Mouse (Mus musculus) CH12.LX (cell line): ENCODE data around the gene Ildr1. TPM values are rescaled to one million over a fixed set of nuclear protein-coding genes. Genes with fewer than 3 reads are reported as not detected.

Experiments
- DNase-seq: peaks from one replicate; pipeline ENCODE4 v3.0.0-alpha.2; 2013; ENCODE audit errors: extremely low read depth
- H3K27ac ChIP-seq: 2 replicates; pipeline ENCODE4 v1.5.1; 2012; ENCODE audit warnings: low read depth, mild to moderate bottlenecking, control low read depth, moderate library complexity; ENCODE audit not compliant: insufficient read depth
- H3K27me3 ChIP-seq: replicated peaks from 2 replicates; pipeline ENCODE3; 2012; ENCODE audit warnings: inconsistent platforms
- H3K36me3 ChIP-seq, 2 experiments: replicated peaks in 1 of 2; 2 replicates each; pipeline versions ENCODE3 to v1.6.1; 2012; ENCODE audit warnings: inconsistent platforms in 1 of 2, low read length in 1 of 2, mild to moderate bottlenecking in 1 of 2, mixed read lengths in 1 of 2, moderate library complexity in 1 of 2; ENCODE audit not compliant: control insufficient read depth in 1 of 2, insufficient read depth in 1 of 2
- H3K4me1 ChIP-seq, 2 experiments: 2 replicates each; pipeline ENCODE4 v1.6.1; 2012; ENCODE audit warnings: inconsistent platforms in 1 of 2, moderate library complexity in 1 of 2; ENCODE audit not compliant: insufficient read depth in 2 of 2, control insufficient read depth in 1 of 2
- H3K4me2 ChIP-seq: 2 replicates; pipeline ENCODE4 v1.6.1; 2012; ENCODE audit warnings: low read depth, mild to moderate bottlenecking, control low read depth; ENCODE audit not compliant: poor library complexity, insufficient read depth, severe bottlenecking
- H3K4me3 ChIP-seq, 3 experiments: fragments of 150-350 bp in 1 of 3; sonication (generic) in 1 of 3; replicated peaks in 1 of 3; 2 replicates each; pipeline versions ENCODE3 to v1.5.1; 2011 to 2012; ENCODE audit warnings: low read depth in 2 of 3, low read length in 2 of 3, mild to moderate bottlenecking in 2 of 3, moderate library complexity in 2 of 3, control low read depth in 1 of 3, improper control_type of control experiment in 1 of 3, inconsistent platforms in 1 of 3, mixed read lengths in 1 of 3; ENCODE audit not compliant: poor library complexity in 1 of 3
- H3K79me2 ChIP-seq: replicated peaks from 2 replicates; pipeline ENCODE4 v1.6.1; 2012; ENCODE audit warnings: mild to moderate bottlenecking, moderate library complexity; ENCODE audit not compliant: control insufficient read depth, poor library complexity, insufficient read depth, severe bottlenecking; ENCODE audit errors: extremely low read depth
- H3K9ac ChIP-seq: 2 replicates; pipeline ENCODE4 v1.6.1; 2012; ENCODE audit warnings: low read depth, mild to moderate bottlenecking, control low read depth, moderate library complexity; ENCODE audit not compliant: insufficient read depth
- H3K9me3 ChIP-seq: replicated peaks from 2 replicates; pipeline ENCODE3; 2012; ENCODE audit warnings: low read length, inconsistent platforms, mixed read lengths
- CHD2 ChIP-seq: IDR thresholded peaks from 2 replicates; pipeline ENCODE4 v1.6.1; 2011; ENCODE audit warnings: low read length, improper control_type of control experiment
- ELF1 ChIP-seq: IDR thresholded peaks from 2 replicates; pipeline ENCODE4 v1.6.1; 2014; ENCODE audit warnings: low read depth, mild to moderate bottlenecking, inconsistent platforms, low read length, improper control_type of control experiment
- ETS1 ChIP-seq: conservative IDR thresholded peaks from 2 replicates; pipeline ENCODE4 v1.6.1; 2012; ENCODE audit warnings: low read depth, mild to moderate bottlenecking, inconsistent platforms, low read length, improper control_type of control experiment, moderate library complexity
- IRF4 ChIP-seq: IDR thresholded peaks from 2 replicates; pipeline ENCODE4 v1.6.1; 2014; ENCODE audit warnings: low read depth, mild to moderate bottlenecking, inconsistent platforms, low read length, improper control_type of control experiment
- KAT2A ChIP-seq: IDR thresholded peaks from 2 replicates; pipeline ENCODE4 v1.6.1; 2012; ENCODE audit warnings: low read length, improper control_type of control experiment, inconsistent platforms; ENCODE audit not compliant: insufficient replicate concordance
- MAFK ChIP-seq: IDR thresholded peaks from 2 replicates; pipeline ENCODE4 v1.6.1; 2011; ENCODE audit warnings: low read length, improper control_type of control experiment; ENCODE audit not compliant: insufficient replicate concordance
- MAX ChIP-seq: IDR thresholded peaks from 2 replicates; pipeline ENCODE4 v1.6.1; 2011; ENCODE audit warnings: low read length, improper control_type of control experiment
- MAZ ChIP-seq: IDR thresholded peaks from 2 replicates; pipeline ENCODE4 v1.6.1; 2012; ENCODE audit warnings: low read depth, mild to moderate bottlenecking, inconsistent platforms, low read length, improper control_type of control experiment, moderate library complexity
- MYC ChIP-seq: IDR thresholded peaks from 2 replicates; pipeline ENCODE4 v1.6.1; 2011; ENCODE audit warnings: low read depth, mild to moderate bottlenecking, improper control_type of control experiment, low read length
- NELFE ChIP-seq: IDR thresholded peaks from 2 replicates; pipeline ENCODE4 v1.6.1; 2011; ENCODE audit warnings: low read depth, low read length, improper control_type of control experiment
- PAX5 ChIP-seq: IDR thresholded peaks from 2 replicates; pipeline ENCODE4 v1.6.1; 2012; ENCODE audit warnings: low read length, inconsistent platforms, mixed read lengths
- POLR2A ChIP-seq: IDR thresholded peaks from 2 replicates; pipeline ENCODE4 v1.6.1; 2011; ENCODE audit warnings: low read depth, mild to moderate bottlenecking, improper control_type of control experiment, low read length
- POLR2AphosphoS2 ChIP-seq: IDR thresholded peaks from 2 replicates; pipeline ENCODE4 v1.6.1; 2011; ENCODE audit warnings: low read depth, low read length, improper control_type of control experiment
- USF1 ChIP-seq: IDR thresholded peaks from 2 replicates; pipeline ENCODE4 v1.6.1; 2014; ENCODE audit warnings: low read depth, mild to moderate bottlenecking, inconsistent platforms, low read length, improper control_type of control experiment
- ZKSCAN1 ChIP-seq: IDR thresholded peaks from 2 replicates; pipeline ENCODE4 v1.6.1; 2012; ENCODE audit warnings: low read depth, inconsistent platforms, low read length, improper control_type of control experiment, borderline replicate concordance
- dilution Hi-C: fragments of 300-500 bp; cut with MboI; formaldehyde crosslinking; loops from 2 replicates; pipeline ENCODE4 v1.14.3; 2020; ENCODE audit warnings: low sequenced_read_pairs; ENCODE audit not compliant: extremely low pct_unique_long_range_greater_than_20kb, extremely low pct_ligation_motif_present
- in situ Hi-C: fragments of 300-500 bp; cut with MboI; formaldehyde crosslinking; loops from 3 replicates; pipeline ENCODE4 v1.14.3; 2019; ENCODE audit warnings: low sequenced_read_pairs, low pct_ligation_motif_present, low pct_unique_long_range_greater_than_20kb, mixed read lengths
- polyA plus RNA-seq: library from polyadenylated mRNA; unstranded; fragments of >175 nt; gene quantifications from 2 replicates; pipeline ENCODE4 v1.2.1, GENCODE M21; 2012; ENCODE audit warnings: low read depth; ENCODE audit not compliant: insufficient read length
- total RNA-seq, 2 experiments: library from RNA; depleted of rRNA; stranded (reverse); fragments of 300-350 nt in 1 of 2; fragments of >200 nt in 1 of 2; gene quantifications; 2 replicates each; pipeline ENCODE4 v1.2.3; 2012 to 2014

Ildr1 gene
- total and polyA plus RNA-seq, 3 experiments, result 0.34 to 0.81 (median 0.76) TPM

DNA sequence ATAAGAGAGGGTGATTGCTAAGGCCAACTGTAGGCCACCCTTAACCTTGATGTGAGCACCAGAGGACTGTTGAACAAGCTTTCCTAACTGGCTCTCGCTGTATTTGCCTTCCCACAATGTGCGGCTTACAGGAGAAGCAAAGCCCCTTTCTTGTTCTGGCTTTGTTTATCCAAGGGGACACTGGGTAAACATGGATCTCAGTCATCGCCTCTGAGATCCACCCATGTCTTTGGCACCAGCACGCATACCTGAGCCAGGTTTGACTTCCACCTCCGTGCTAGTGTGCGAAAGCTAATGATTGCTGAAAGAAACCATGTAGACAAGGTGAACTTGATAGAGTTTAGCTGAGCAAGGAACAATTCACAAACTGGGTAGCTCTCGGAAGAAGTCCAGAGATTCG, 49.8 kb downstream of the Ildr1 start:
- in situ Hi-C loops, result no loop called here
- no peak for TF ChIP-seq ELF1
- no peak for TF ChIP-seq MAX
- TF ChIP-seq POLR2A, result no peak
- H3K4me2 ChIP-seq, result no peak overlapping the region

DNA sequence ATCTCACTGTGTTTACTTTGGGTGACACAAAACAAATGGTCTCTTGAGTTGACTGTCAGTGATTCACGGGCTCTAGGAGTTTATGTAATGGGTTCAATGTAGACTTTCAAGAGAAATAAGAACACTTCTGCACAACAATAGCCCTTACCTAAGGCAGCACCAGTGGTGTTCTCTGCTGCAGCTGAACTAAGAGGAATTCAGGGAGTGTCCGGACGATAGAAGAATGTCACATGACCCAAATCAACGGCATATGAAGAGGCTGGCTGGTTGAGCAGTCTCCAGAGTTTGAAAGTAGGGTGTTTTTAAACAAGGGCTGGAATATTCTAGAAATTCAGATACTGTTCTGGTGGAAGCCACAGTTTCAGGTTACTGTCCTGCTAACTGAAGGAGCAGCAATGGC, 53.3 kb downstream of the Ildr1 start:
- Histone ChIP-seq H3K27me3 (no peaks in the 10 kb centered on the region), H3K9ac (no peak overlapping the region), H3K4me2 (no peak overlapping the region), H3K36me3 (peaks cover 14 to 23% of the 10 kb centered on the region in 2 experiments), H3K27ac (no peak overlapping the region), H3K4me3 (no peak overlapping the region), H3K79me2 (no peaks in the 10 kb centered on the region), H3K4me1 (no peaks in the 10 kb centered on the region), H3K9me3 (no peaks in the 10 kb centered on the region)
- dilution Hi-C loops, result no loop called here
- TF ChIP-seq ETS1 (no peak), MAZ (no peak)
- in situ Hi-C loops, result no loop called here
- no peak for DNase-seq

More for the DNA sequence above, 49.8 kb downstream of the Ildr1 start:
- Histone ChIP-seq H3K4me1 (no peaks in the 10 kb centered on the region), H3K4me3 (no peak overlapping the region), H3K27me3 (peaks cover 3% of the 10 kb centered on the region), H3K79me2 (no peaks in the 10 kb centered on the region), H3K27ac (no peak overlapping the region), H3K9me3 (no peaks in the 10 kb centered on the region), H3K9ac (no peak overlapping the region), H3K36me3 (peaks cover 0 to 2% of the 10 kb centered on the region in 2 experiments)
- DNase-seq, result no peak
- dilution Hi-C loops, result no loop called here

DNA sequence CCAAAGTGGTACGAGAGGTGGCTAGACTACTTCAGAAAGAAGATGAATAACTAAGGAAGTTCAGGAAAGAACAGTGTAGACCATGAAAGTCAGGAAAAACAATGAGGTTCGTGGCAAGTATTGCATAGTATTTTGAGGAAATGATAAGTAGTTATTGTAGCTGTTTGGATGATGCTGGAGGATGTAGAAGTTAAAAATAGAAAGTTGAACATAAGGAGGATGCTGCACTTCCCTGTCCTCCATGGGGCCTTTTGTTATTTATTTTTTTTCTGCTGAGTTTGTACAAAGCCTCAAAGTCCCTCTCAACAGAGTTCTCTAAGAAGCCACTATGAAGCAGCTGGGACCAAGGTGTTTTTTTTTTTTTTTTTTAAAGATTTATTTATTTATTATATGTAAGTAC, 54.0 kb downstream of the Ildr1 start:
- no peak overlapping the region for H3K9ac ChIP-seq
- dilution Hi-C loops (no loop called here), in situ Hi-C loops (no loop called here)
- no peak overlapping the region for H3K27ac ChIP-seq
- peaks cover 17 to 30% of the 10 kb centered on the region in 2 experiments for H3K36me3 ChIP-seq
- no peaks in the 10 kb centered on the region for H3K4me1 ChIP-seq
- H3K9me3 ChIP-seq, result no peaks in the 10 kb centered on the region
- DNase-seq, result no peak
- no peaks in the 10 kb centered on the region for H3K27me3 ChIP-seq
- no peak overlapping the region for H3K4me3 ChIP-seq
- no peaks in the 10 kb centered on the region for H3K79me2 ChIP-seq
- no peak overlapping the region for H3K4me2 ChIP-seq
- TF ChIP-seq NELFE (no peak), ETS1 (no peak), POLR2AphosphoS2 (no peak), ZKSCAN1 (no peak), IRF4 (no peak), PAX5 (no peak), MAFK (no peak), USF1 (no peak), KAT2A (no peak), CHD2 (no peak), MYC (no peak)
